Mouse (Mus musculus): ENCODE measurements at regions not wholly inside any gene's neighbourhood (a gene's known extent, or its start where the extent isn't known, plus 50 kb on each side); places are given as distances from the start of the nearest gene placed in this dataset.

- DNase-seq (ENCODE audit: extremely low spot score): peak; percentile 37
These were observed 59.0 kb upstream of the Actrt2 start for GRCm38 (mm10) chr4:154726636-154727045.

GRCm38 (mm10) chr4:154727945-154728344, 60.3 kb upstream of the Actrt2 start:
- DNase-seq (ENCODE audit: extremely low spot score): no peak

GRCm38 (mm10) chr4:154730646-154731045, 63.0 kb upstream of the Actrt2 start:
- DNase-seq (ENCODE audit: extremely low spot score): no peak

- no peak for DNase-seq (ENCODE audit: extremely low spot score)
These were observed 63.7 kb upstream of the Actrt2 start for GRCm38 (mm10) chr4:154731345-154731744.

- DNase-seq (ENCODE audit: extremely low spot score): no peak
These were observed 68.4 kb upstream of the Actrt2 start for GRCm38 (mm10) chr4:154736071-154736470.

- DNase-seq (ENCODE audit: extremely low spot score): no peak
These were observed 73.6 kb upstream of the Actrt2 start for GRCm38 (mm10) chr4:154741123-154741890.

- DNase-seq (ENCODE audit: extremely low spot score): no peak
These were observed 78.8 kb upstream of the Actrt2 start for GRCm38 (mm10) chr4:154746323-154747005.

GRCm38 (mm10) chr4:154747006-154747343, 79.3 kb upstream of the Actrt2 start:
- DNase-seq (ENCODE audit: extremely low spot score): no peak

GRCm38 (mm10) chr4:154749160-154749559, 81.5 kb upstream of the Actrt2 start:
- peak; percentile 50 for DNase-seq (ENCODE audit: extremely low spot score)

GRCm38 (mm10) chr4:154749996-154750395, 82.3 kb upstream of the Actrt2 start:
- no peak for DNase-seq (ENCODE audit: extremely low spot score)

GRCm38 (mm10) chr4:154750440-154751107, 82.9 kb upstream of the Actrt2 start:
- DNase-seq (ENCODE audit: extremely low spot score): no peak

GRCm38 (mm10) chr4:154754445-154754844, 82.8 kb upstream of the Ttc34 start:
- DNase-seq (ENCODE audit: extremely low spot score): no peak

- DNase-seq (ENCODE audit: extremely low spot score): no peak
These were observed 80.4 kb upstream of the Ttc34 start for GRCm38 (mm10) chr4:154756740-154757446.

- no peak for DNase-seq (ENCODE audit: extremely low spot score)
These were observed 77.4 kb upstream of the Ttc34 start for GRCm38 (mm10) chr4:154759881-154760280.

- no peak for DNase-seq (ENCODE audit: extremely low spot score)
These were observed 73.0 kb upstream of the Ttc34 start for GRCm38 (mm10) chr4:154764238-154764637.

GRCm38 (mm10) chr4:154766158-154766557, 71.1 kb upstream of the Ttc34 start:
- no peak for DNase-seq (ENCODE audit: extremely low spot score)

- DNase-seq (ENCODE audit: extremely low spot score): peak; percentile 30
These were observed 65.8 kb upstream of the Ttc34 start for GRCm38 (mm10) chr4:154771330-154772076.

- no peak for DNase-seq (ENCODE audit: extremely low spot score)
These were observed 65.2 kb upstream of the Ttc34 start for GRCm38 (mm10) chr4:154772077-154772462.

GRCm38 (mm10) chr4:154773830-154774229, 63.4 kb upstream of the Ttc34 start:
- no peak for DNase-seq (ENCODE audit: extremely low spot score)

- no peak for DNase-seq (ENCODE audit: extremely low spot score)
These were observed 62.9 kb upstream of the Ttc34 start for GRCm38 (mm10) chr4:154774332-154774731.

GRCm38 (mm10) chr4:154778818-154779217, 58.4 kb upstream of the Ttc34 start:
- DNase-seq (ENCODE audit: extremely low spot score): no peak
